Mouse (Mus musculus) brown adipose tissue, adult 24 weeks (tissue): ENCODE results near the gene Robo3. TPM values are rescaled to one million over a fixed set of nuclear protein-coding genes. Genes with fewer than 3 reads are reported as not detected.

ENCODE experiments used
- H3K27ac ChIP-seq: fragments of 200-500 bp; replicated peaks from 2 replicates; pipeline ENCODE4 v1.5.1; 2012; ENCODE audit warnings: low read depth, mild to moderate bottlenecking, low read length
- H3K4me1 ChIP-seq: fragments of 200-500 bp; 2 replicates; pipeline ENCODE4 v1.6.1; 2012; ENCODE audit warnings: low read length, mixed read lengths; ENCODE audit not compliant: control insufficient read depth, insufficient read depth, insufficient read length
- H3K4me3 ChIP-seq: fragments of 200-500 bp; 2 replicates; pipeline ENCODE4 v1.5.1; 2012; ENCODE audit warnings: low read depth, mild to moderate bottlenecking, low read length, moderate library complexity; ENCODE audit not compliant: insufficient read depth
- polyA plus RNA-seq: library from polyadenylated mRNA; stranded (reverse); fragments of >200 nt; gene quantifications from 2 replicates; pipeline ENCODE4 v1.2.4, GENCODE M21; 2012; ENCODE audit not compliant: missing spikeins, insufficient read depth, insufficient read length

Robo3 gene
- not detected in 2 replicates for polyA plus RNA-seq

GRCm38 (mm10) chr9:37432720-37433421 is at the start of gene Robo3:
Gene Robo3 (minus strand): TSS chr9:37433246.
- H3K4me3 ChIP-seq, result no peak within 1 kb of the TSS
- no peaks in the 10 kb centered on the region for H3K4me1 ChIP-seq
- H3K27ac ChIP-seq, result no peak within 1 kb of the TSS

GRCm38 (mm10) chr9:37474923-37475322 is 41.9 kb upstream of the Robo3 start:
- no peak overlapping the region for H3K4me3 ChIP-seq

GRCm38 (mm10) chr9:37473611-37474125 is 40.6 kb upstream of the Robo3 start:
- H3K4me3 ChIP-seq, result no peak overlapping the region
- no peak overlapping the region for H3K27ac ChIP-seq
- no peaks in the 10 kb centered on the region for H3K4me1 ChIP-seq

More at GRCm38 (mm10) chr9:37474923-37475322, 41.9 kb upstream of the Robo3 start:
- H3K27ac ChIP-seq, result no peak overlapping the region
- H3K4me1 ChIP-seq, result no peaks in the 10 kb centered on the region

GRCm38 (mm10) chr9:37462764-37463163 is 29.7 kb upstream of the Robo3 start:
- no peaks in the 10 kb centered on the region for H3K4me1 ChIP-seq
- H3K4me3 ChIP-seq, result no peak overlapping the region
- no peak overlapping the region for H3K27ac ChIP-seq

GRCm38 (mm10) chr9:37461571-37461970 is 28.5 kb upstream of the Robo3 start:
- Histone ChIP-seq H3K4me3 (no peak overlapping the region), H3K27ac (no peak overlapping the region), H3K4me1 (no peaks in the 10 kb centered on the region)

- H3K4me1 ChIP-seq, result no peaks in the 10 kb centered on the region
- no peak overlapping the region for H3K27ac ChIP-seq
- peak overlapping the region; percentile 50 for H3K4me3 ChIP-seq
Measured at GRCm38 (mm10) chr9:37460961-37461340, 27.9 kb upstream of the Robo3 start.

GRCm38 (mm10) chr9:37460043-37460960 is 27.3 kb upstream of the Robo3 start:
- Histone ChIP-seq H3K4me3 (peak overlapping the region; percentile 50), H3K27ac (no peak overlapping the region), H3K4me1 (no peaks in the 10 kb centered on the region)

- Histone ChIP-seq H3K4me3 (no peak overlapping the region), H3K27ac (no peak overlapping the region), H3K4me1 (no peaks in the 10 kb centered on the region)
Measured at GRCm38 (mm10) chr9:37459665-37460042, 26.6 kb upstream of the Robo3 start.

GRCm38 (mm10) chr9:37457151-37457550 is 24.1 kb upstream of the Robo3 start:
- no peak overlapping the region for H3K4me3 ChIP-seq
- H3K27ac ChIP-seq, result no peak overlapping the region
- H3K4me1 ChIP-seq, result no peaks in the 10 kb centered on the region

- no peak overlapping the region for H3K27ac ChIP-seq
- H3K4me3 ChIP-seq, result no peak overlapping the region
- H3K4me1 ChIP-seq, result no peaks in the 10 kb centered on the region
Measured at GRCm38 (mm10) chr9:37456481-37456910, 23.4 kb upstream of the Robo3 start.

GRCm38 (mm10) chr9:37455868-37456267 is 22.8 kb upstream of the Robo3 start:
- Histone ChIP-seq H3K4me1 (no peaks in the 10 kb centered on the region), H3K4me3 (no peak overlapping the region)

GRCm38 (mm10) chr9:37454991-37455390 is 21.9 kb upstream of the Robo3 start:
- H3K4me3 ChIP-seq, result no peak overlapping the region
- H3K4me1 ChIP-seq, result no peaks in the 10 kb centered on the region
- H3K27ac ChIP-seq, result no peak overlapping the region

More at GRCm38 (mm10) chr9:37455868-37456267, 22.8 kb upstream of the Robo3 start:
- H3K27ac ChIP-seq, result no peak overlapping the region

- Histone ChIP-seq H3K4me3 (no peak overlapping the region), H3K4me1 (no peaks in the 10 kb centered on the region), H3K27ac (no peak overlapping the region)
Measured at GRCm38 (mm10) chr9:37454011-37454492, 21.0 kb upstream of the Robo3 start.

- H3K4me3 ChIP-seq, result no peak overlapping the region
Measured at GRCm38 (mm10) chr9:37453328-37453727, 20.3 kb upstream of the Robo3 start.

GRCm38 (mm10) chr9:37452401-37452800 is 19.4 kb upstream of the Robo3 start:
- H3K4me3 ChIP-seq, result no peak overlapping the region
- H3K4me1 ChIP-seq, result no peaks in the 10 kb centered on the region
- no peak overlapping the region for H3K27ac ChIP-seq

More at GRCm38 (mm10) chr9:37453328-37453727, 20.3 kb upstream of the Robo3 start:
- H3K27ac ChIP-seq, result no peak overlapping the region
- H3K4me1 ChIP-seq, result no peaks in the 10 kb centered on the region
